Mouse (Mus musculus): Measurements from ENCODE around the gene Ces1g. TPM values are rescaled to one million over a fixed set of nuclear protein-coding genes. Genes with fewer than 3 reads are reported as not detected.

The Ces1g gene
- total RNA-seq, 2 experiments from 2014 or later, result 0.10 TPM; not detected in 1

Other genes starting within 250 kb of the Ces1g start
- gene Ces1c, start 206.0 kb downstream of the Ces1g start, total RNA-seq (2021), result 1 to 10 TPM in 1 of 2 experiments, under 1 TPM in 1; 0.15 to 1.2 TPM
- 1 to 10 TPM; 1.7 to 1.9 TPM for gene Ces1d, start 139.5 kb downstream of the Ces1g start, total RNA-seq (2021)
- under 1 TPM in 1 of 2 experiments, not detected in 1; 0.18 TPM for gene Ces1e, start 107.7 kb downstream of the Ces1g start, total RNA-seq (2021)
- gene Ces1f, start 57.6 kb downstream of the Ces1g start, total RNA-seq (2021), result under 1 TPM; 0.23 to 0.32 TPM
- gene Ces1h, start 42.4 kb upstream of the Ces1g start, total RNA-seq (2021), result not detected
- 1 to 10 TPM in 1 of 2 experiments, under 1 TPM in 1; 0.74 to 1.2 TPM for gene Ces5a, start 198.5 kb upstream of the Ces1g start, total RNA-seq (2021)